8 mouse cellular contexts compared by ENCODE assay signal in genomic region chr3:123516784-123517183, GRCm38 (mm10).
A peak's percentile ranks its signal among the peaks of the same experiment; 100 is the strongest.
DNase-seq lines count a peak whose midpoint lies in the region; ATAC-seq and TF ChIP-seq lines count a peak whose summit lies in the region.

No protein-coding gene starts in this region.

- no peaks in the 10 kb centered on the region for H3K9me3 ChIP-seq in ES-E14 (ENCODE audit: control insufficient read depth, insufficient read depth, low read depth, low read length)
- no peaks in the 10 kb centered on the region for H3K9me3 ChIP-seq in neural tube, embryonic 12.5 days

- no peaks in the 10 kb centered on the region for H3K4me1 ChIP-seq in ES-E14 (ENCODE audit: control insufficient read depth in 2 of 2, insufficient read depth in 2 of 2, low read length in 2 of 2, poor library complexity in 1 of 2)
- H3K4me1 ChIP-seq in neural tube, embryonic 12.5 days, result no peaks in the 10 kb centered on the region

- peak; percentile 94 for ATAC-seq in frontal cortex, adult (ENCODE audit: low TSS enrichment)
- ATAC-seq in neural tube, embryonic 12.5 days (ENCODE audit: low FRiP score, low read depth), result peak; percentile 63

- H3K9ac ChIP-seq in ES-E14 (ENCODE audit: insufficient read depth, low read depth, low read length, poor library complexity, severe bottlenecking), result no peak overlapping the region
- no peak overlapping the region for H3K9ac ChIP-seq in neural tube, embryonic 12.5 days

- H3K4me3 ChIP-seq in ES-E14 (ENCODE audit: insufficient read depth in 1 of 2, low read depth in 1 of 2, low read length in 2 of 2, poor library complexity in 1 of 2, severe bottlenecking in 1 of 2), result no peak overlapping the region
- no peak overlapping the region for H3K4me3 ChIP-seq in neural tube, embryonic 12.5 days

- WGBS in neural tube, embryonic 12.5 days, result 37% methylated on average over 4 of the region's 4 CpGs

- no peak overlapping the region for H3K27ac ChIP-seq in ES-E14 (ENCODE audit: insufficient read depth, low read depth, low read length, poor library complexity, severe bottlenecking)
- no peak overlapping the region for H3K27ac ChIP-seq in neural tube, embryonic 12.5 days

- no peaks in the 10 kb centered on the region for H3K27me3 ChIP-seq in neural tube, embryonic 12.5 days (replicated peaks)

- no peaks in the 10 kb centered on the region for H3K36me3 ChIP-seq in ES-E14 (ENCODE audit: control insufficient read depth, insufficient read depth, low read length, poor library complexity, severe bottlenecking)
- H3K36me3 ChIP-seq in neural tube, embryonic 12.5 days, result no peaks in the 10 kb centered on the region

- peak; percentile 35 to 54 for DNase-seq in left cerebral cortex, adult 18-20 months (ENCODE audit: low spot score in 2 of 2)
- DNase-seq in left cerebral cortex, adult 11 months (ENCODE audit: low spot score), result no peak
- no peak for DNase-seq in ES-E14 (ENCODE audit: low read depth, low spot score)
- DNase-seq in cerebellum, adult 18-20 months, result peak; percentile 63 to 65
- peak; percentile 39 for DNase-seq in layer of hippocampus, adult 9-10 months (ENCODE audit: low spot score)
- DNase-seq in urinary bladder, postnatal 10 days (ENCODE audit: low spot score), result no peak

- in situ Hi-C loops in ES-E14 (cut with MboI; ENCODE audit: low sequenced_read_pairs in 2 of 2, unreplicated experiment in 2 of 2), result no loop called here

- no peak overlapping the region for H3K4me2 ChIP-seq in neural tube, embryonic 12.5 days (replicated peaks)

TF ChIP-seq in ES-E14, 5 proteins besides CTCF, POLR2A, EP300 and RAD21:
- TF ChIP-seq ZC3H11A (IDR thresholded peaks at IDR 0.05; ENCODE audit: borderline replicate concordance, low read depth, low read length) (peak; percentile 26; the same call in 1 of the 2 replicates), MAFK (IDR thresholded peaks at IDR 0.05; ENCODE audit: insufficient read depth, low read depth, low read length) (no peak)

Comparison
In these comparisons a context has a peak if more than half of its experiments do, and no peak if none do; other contexts are left out.
1. DNase-seq: peak in left cerebral cortex, adult 18-20 months (2 of 2), cerebellum, adult 18-20 months (2 of 2) and layer of hippocampus, adult 9-10 months (single experiment); none in left cerebral cortex, adult 11 months (single experiment), ES-E14 (single experiment) and urinary bladder, postnatal 10 days (single experiment).